Mouse (Mus musculus) forebrain, embryonic 13.5 days (tissue): ENCODE measurements around the gene Icam1. TPM values are rescaled to one million over a fixed set of nuclear protein-coding genes. Genes with fewer than 3 reads are reported as not detected.

Source experiments
- ATAC-seq: fragments of 200-750 bp; cut with Nextera tagmentation; 2 replicates; pipeline ENCODE4 v1.8.0; 2017
- H3K27ac ChIP-seq: fragments of 300-500 bp; sonication (generic); 2 replicates; pipeline ENCODE4 v1.5.1; 2015; ENCODE audit warnings: inconsistent platforms, mild to moderate bottlenecking, moderate library complexity
- H3K27me3 ChIP-seq: fragments of 300-500 bp; sonication (generic); 2 replicates; pipeline ENCODE4 v1.6.1; 2015; ENCODE audit warnings: mild to moderate bottlenecking, inconsistent platforms
- H3K36me3 ChIP-seq: fragments of 300-500 bp; sonication (generic); 2 replicates; pipeline ENCODE4 v1.6.1; 2015; ENCODE audit warnings: mild to moderate bottlenecking, inconsistent platforms; ENCODE audit not compliant: poor library complexity, severe bottlenecking
- H3K4me1 ChIP-seq: fragments of 300-500 bp; sonication (generic); 2 replicates; pipeline ENCODE4 v1.6.1; 2015; ENCODE audit warnings: inconsistent platforms
- H3K4me2 ChIP-seq: fragments of 300-500 bp; sonication (generic); 2 replicates; pipeline ENCODE4 v1.6.1; 2015; ENCODE audit warnings: inconsistent platforms, mild to moderate bottlenecking, moderate library complexity
- H3K4me3 ChIP-seq: fragments of 300-500 bp; sonication (generic); 2 replicates; pipeline ENCODE4 v1.5.1; 2015; ENCODE audit warnings: mild to moderate bottlenecking, inconsistent platforms
- H3K9ac ChIP-seq: fragments of 300-500 bp; sonication (generic); 2 replicates; pipeline ENCODE4 v1.6.1; 2015; ENCODE audit warnings: mild to moderate bottlenecking, inconsistent platforms
- H3K9me3 ChIP-seq: fragments of 300-500 bp; sonication (generic); replicated peaks from 2 replicates; pipeline ENCODE4 v1.6.1; 2016; ENCODE audit warnings: inconsistent platforms
- WGBS: fragments of 180-500 bp; shearing (Covaris S2); methylation state at CpG from one replicate; pipeline ENCODE4 v1.1.7; 2015; 5-methylcytosine and 5-hydroxymethylcytosine counted together
- polyA plus RNA-seq: library from polyadenylated mRNA; unstranded; fragments of >200 nt; fragmentation: Nextera tagmentation; extraction: Ambion mirVana; gene quantifications from 2 replicates; pipeline ENCODE4 v1.2.1, GENCODE M21; 2015

The Icam1 gene
- polyA plus RNA-seq, 1 experiment from 2014 or later: 2.8 TPM

- no peaks in the 10 kb centered on the region for H3K9me3 ChIP-seq
- H3K9ac ChIP-seq: no peak overlapping the region
- peaks cover 16% of the 10 kb centered on the region for H3K4me1 ChIP-seq
- peaks cover 5% of the 10 kb centered on the region; the same call in 1 of the 2 replicates for H3K27me3 ChIP-seq
- no peak for ATAC-seq
- WGBS: 62% methylated on average over 10 of the region's 10 CpGs
- H3K36me3 ChIP-seq: no peaks in the 10 kb centered on the region
- H3K4me2 ChIP-seq: no peak overlapping the region
- H3K27ac ChIP-seq: no peak overlapping the region
- H3K4me3 ChIP-seq: no peak overlapping the region
Observed at GRCm38 (mm10) chr9:20978409-20979095, 37.2 kb upstream of the Icam1 start.

- H3K4me3 ChIP-seq: no peak overlapping the region
- H3K4me2 ChIP-seq: no peak overlapping the region
- H3K4me1 ChIP-seq: peaks cover 16% of the 10 kb centered on the region
- H3K27me3 ChIP-seq: peaks cover 5% of the 10 kb centered on the region; the same call in 1 of the 2 replicates
- no peak overlapping the region for H3K27ac ChIP-seq
- no peak overlapping the region for H3K9ac ChIP-seq
- H3K36me3 ChIP-seq: no peaks in the 10 kb centered on the region
- 75% methylated on average over 5 of the region's 5 CpGs for WGBS
- H3K9me3 ChIP-seq: no peaks in the 10 kb centered on the region
- ATAC-seq: no peak
Observed at GRCm38 (mm10) chr9:20979181-20979580, 36.6 kb upstream of the Icam1 start.

GRCm38 (mm10) chr9:20979769-20980168, 36.0 kb upstream of the Icam1 start:
- no peak overlapping the region for H3K4me2 ChIP-seq
- no peaks in the 10 kb centered on the region for H3K9me3 ChIP-seq
- H3K4me3 ChIP-seq: no peak overlapping the region
- peaks cover 1% of the 10 kb centered on the region; the same call in 1 of the 2 replicates for H3K27me3 ChIP-seq
- WGBS: 89% methylated on average over 7 of the region's 7 CpGs
- ATAC-seq: no peak
- H3K36me3 ChIP-seq: no peaks in the 10 kb centered on the region
- no peak overlapping the region for H3K9ac ChIP-seq
- no peak overlapping the region for H3K27ac ChIP-seq
- H3K4me1 ChIP-seq: peaks cover 12% of the 10 kb centered on the region

GRCm38 (mm10) chr9:20982171-20982570, 33.6 kb upstream of the Icam1 start:
- Histone ChIP-seq H3K9me3 (no peaks in the 10 kb centered on the region), H3K4me3 (no peak overlapping the region), H3K36me3 (no peaks in the 10 kb centered on the region), H3K4me1 (no peaks in the 10 kb centered on the region), H3K9ac (no peak overlapping the region), H3K27me3 (peaks cover 4% of the 10 kb centered on the region; the same call in 1 of the 2 replicates), H3K27ac (no peak overlapping the region), H3K4me2 (no peak overlapping the region)
- no peak for ATAC-seq
- WGBS: 68% methylated on average over 3 of the region's 3 CpGs

GRCm38 (mm10) chr9:20983169-20983568, 32.6 kb upstream of the Icam1 start:
- H3K4me1 ChIP-seq: no peaks in the 10 kb centered on the region
- no peaks in the 10 kb centered on the region for H3K9me3 ChIP-seq
- H3K27me3 ChIP-seq: peaks cover 6% of the 10 kb centered on the region
- 79% methylated on average over 5 of the region's 5 CpGs for WGBS
- H3K9ac ChIP-seq: no peak overlapping the region
- no peak overlapping the region for H3K4me2 ChIP-seq
- no peak overlapping the region for H3K27ac ChIP-seq
- H3K4me3 ChIP-seq: no peak overlapping the region
- H3K36me3 ChIP-seq: no peaks in the 10 kb centered on the region
- ATAC-seq: no peak

- Histone ChIP-seq H3K9ac (no peak overlapping the region), H3K4me1 (no peaks in the 10 kb centered on the region), H3K27ac (no peak overlapping the region), H3K27me3 (peaks cover 8% of the 10 kb centered on the region), H3K9me3 (no peaks in the 10 kb centered on the region), H3K36me3 (no peaks in the 10 kb centered on the region), H3K4me2 (no peak overlapping the region), H3K4me3 (no peak overlapping the region)
- WGBS: 68% methylated on average over 15 of the region's 15 CpGs
- no peak for ATAC-seq
Observed at GRCm38 (mm10) chr9:20986952-20987686, 28.7 kb upstream of the Icam1 start.

- Histone ChIP-seq H3K9ac (no peak overlapping the region), H3K36me3 (no peaks in the 10 kb centered on the region), H3K27ac (no peak overlapping the region), H3K4me1 (no peaks in the 10 kb centered on the region), H3K4me2 (no peak overlapping the region), H3K27me3 (peaks cover 8% of the 10 kb centered on the region), H3K4me3 (no peak overlapping the region), H3K9me3 (no peaks in the 10 kb centered on the region)
- no peak for ATAC-seq
- WGBS: 24% methylated on average over 7 of the region's 7 CpGs
Observed at GRCm38 (mm10) chr9:20987953-20988352, 27.8 kb upstream of the Icam1 start.

GRCm38 (mm10) chr9:20990861-20991260, 24.9 kb upstream of the Icam1 start:
- 2% methylated on average over 10 of the region's 10 CpGs for WGBS
- Histone ChIP-seq H3K9ac (no peak overlapping the region), H3K4me1 (no peaks in the 10 kb centered on the region)

GRCm38 (mm10) chr9:20991587-20991986, 24.2 kb upstream of the Icam1 start:
- Histone ChIP-seq H3K27ac (no peak overlapping the region), H3K4me1 (no peaks in the 10 kb centered on the region), H3K4me2 (no peak overlapping the region), H3K36me3 (no peaks in the 10 kb centered on the region), H3K9me3 (no peaks in the 10 kb centered on the region), H3K27me3 (peaks cover 5% of the 10 kb centered on the region; the same call in 1 of the 2 replicates), H3K9ac (no peak overlapping the region), H3K4me3 (no peak overlapping the region)
- WGBS: 93% methylated on average over 4 of the region's 4 CpGs
- no peak for ATAC-seq

More at GRCm38 (mm10) chr9:20990861-20991260, 24.9 kb upstream of the Icam1 start:
- Histone ChIP-seq H3K4me3 (no peak overlapping the region), H3K27ac (no peak overlapping the region), H3K9me3 (no peaks in the 10 kb centered on the region), H3K27me3 (peaks cover 5% of the 10 kb centered on the region; the same call in 1 of the 2 replicates), H3K4me2 (peak overlapping the region; percentile 23), H3K36me3 (no peaks in the 10 kb centered on the region)
- ATAC-seq: no peak

GRCm38 (mm10) chr9:20993165-20993898, 22.5 kb upstream of the Icam1 start:
- Histone ChIP-seq H3K27ac (no peak overlapping the region), H3K9ac (no peak overlapping the region), H3K4me1 (no peaks in the 10 kb centered on the region), H3K9me3 (no peaks in the 10 kb centered on the region), H3K4me3 (no peak overlapping the region), H3K27me3 (peaks cover 1% of the 10 kb centered on the region; the same call in 1 of the 2 replicates), H3K4me2 (no peak overlapping the region), H3K36me3 (no peaks in the 10 kb centered on the region)
- ATAC-seq: no peak
- WGBS: 55% methylated on average over 5 of the region's 5 CpGs

GRCm38 (mm10) chr9:20995069-20995468, 20.7 kb upstream of the Icam1 start:
- WGBS: 63% methylated on average over 3 of the region's 3 CpGs
- Histone ChIP-seq H3K4me2 (no peak overlapping the region), H3K9ac (no peak overlapping the region), H3K4me3 (no peak overlapping the region), H3K27me3 (no peaks in the 10 kb centered on the region), H3K27ac (no peak overlapping the region), H3K4me1 (no peaks in the 10 kb centered on the region), H3K36me3 (no peaks in the 10 kb centered on the region), H3K9me3 (no peaks in the 10 kb centered on the region)
- no peak for ATAC-seq

- H3K36me3 ChIP-seq: no peaks in the 10 kb centered on the region
- 88% methylated on average over 8 of the region's 8 CpGs for WGBS
- no peaks in the 10 kb centered on the region for H3K4me1 ChIP-seq
- no peaks in the 10 kb centered on the region for H3K27me3 ChIP-seq
- no peak overlapping the region for H3K9ac ChIP-seq
- H3K4me2 ChIP-seq: no peak overlapping the region
- no peak overlapping the region for H3K27ac ChIP-seq
- no peaks in the 10 kb centered on the region for H3K9me3 ChIP-seq
- no peak overlapping the region for H3K4me3 ChIP-seq
- no peak for ATAC-seq
Observed at GRCm38 (mm10) chr9:20997065-20997464, 18.7 kb upstream of the Icam1 start.
